Mouse (Mus musculus) olfactory bulb, adult 2 months (tissue): ENCODE measurements around the gene Mid1. TPM values are rescaled to one million over a fixed set of nuclear protein-coding genes. Genes with fewer than 3 reads are reported as not detected.
"Not testable (repeated sequence)": the region's sequence is repeated elsewhere in the genome, so short reads cannot be mapped to it uniquely, and the experiment has no call there.

Experiments used
- H3K27ac ChIP-seq: fragments of 200-500 bp; 2 replicates; pipeline ENCODE4 v1.5.1; 2012; ENCODE audit warnings: low read depth, low read length; ENCODE audit not compliant: insufficient read depth
- H3K4me1 ChIP-seq: fragments of 200-500 bp; 2 replicates; pipeline ENCODE4 v1.6.1; 2012; ENCODE audit warnings: low read length; ENCODE audit not compliant: control insufficient read depth, insufficient read depth
- H3K4me3 ChIP-seq: fragments of 200-500 bp; 2 replicates; pipeline ENCODE4 v1.5.1; 2012; ENCODE audit warnings: mild to moderate bottlenecking, low read depth, low read length, moderate library complexity; ENCODE audit not compliant: insufficient read depth
- CTCF ChIP-seq: fragments of 200-500 bp; IDR thresholded peaks from 2 replicates; pipeline ENCODE4 v1.5.1; 2012; ENCODE audit warnings: low read depth, mild to moderate bottlenecking, low read length, moderate library complexity; ENCODE audit not compliant: insufficient read depth
- WGBS: fragments of 180-500 bp; shearing (Covaris S2); methylation state at CpG from one replicate; pipeline ENCODE4 v1.1.7; 2018; 5-methylcytosine and 5-hydroxymethylcytosine counted together
- polyA plus RNA-seq: library from polyadenylated mRNA; stranded (reverse); fragments of >200 nt; gene quantifications from 2 replicates; pipeline ENCODE4 v1.2.4, GENCODE M21; 2012; ENCODE audit warnings: low replicate concordance; ENCODE audit not compliant: missing spikeins, insufficient read depth, insufficient read length

Gene Mid1
- polyA plus RNA-seq, 1 experiment = not detected

DNA sequence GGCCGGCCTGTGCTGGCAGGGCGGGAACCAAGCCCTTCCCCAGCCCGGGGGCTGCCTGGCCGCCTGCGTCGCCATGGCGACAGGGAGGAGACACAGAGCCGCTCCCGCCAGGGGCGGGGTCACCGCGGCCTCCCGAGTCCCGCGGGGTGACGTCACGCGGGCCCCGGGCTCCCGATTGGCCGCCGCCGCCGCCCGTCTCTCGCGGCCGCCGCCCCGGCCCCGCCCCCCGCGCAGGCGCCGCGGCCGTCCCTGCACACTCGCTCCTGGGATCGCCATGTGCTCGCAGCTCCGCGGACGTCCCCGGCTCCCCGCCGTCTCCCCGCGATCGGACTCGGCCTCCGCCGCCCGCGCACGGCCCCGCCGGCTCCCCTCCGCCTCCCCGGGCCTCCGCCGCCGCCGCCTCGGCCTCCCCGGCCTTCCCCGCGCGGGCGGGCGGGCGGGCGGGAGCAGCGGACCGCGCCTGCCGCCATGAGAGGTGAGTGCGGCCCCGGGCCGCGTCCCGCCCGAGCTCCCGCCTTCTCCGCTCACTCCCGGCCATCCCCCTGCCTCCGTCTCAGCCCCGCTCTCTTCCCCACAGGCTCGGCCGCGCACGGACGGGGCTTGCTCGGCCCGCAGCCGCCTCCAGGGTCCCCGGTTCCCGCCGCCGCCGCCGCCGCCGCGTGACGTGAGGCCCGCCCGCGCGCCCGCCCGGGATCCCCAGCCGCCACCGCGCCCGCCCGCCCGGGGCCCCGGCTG is 324.2 kb downstream of the Mid1 start, which contains the start of gene Gm21887:
TSS of gene Gm21887 (plus strand) at position 644 of the 735 bp plus-strand sequence.
- H3K4me1 ChIP-seq = not testable (repeated sequence)
- Histone ChIP-seq H3K4me3 (peak within 1 kb of the TSS; percentile 92), H3K27ac (peak within 1 kb of the TSS; percentile 52; the same call in 1 of the 2 replicates)
- WGBS = 88% methylated on average over 117 of the region's 118 CpGs

DNA sequence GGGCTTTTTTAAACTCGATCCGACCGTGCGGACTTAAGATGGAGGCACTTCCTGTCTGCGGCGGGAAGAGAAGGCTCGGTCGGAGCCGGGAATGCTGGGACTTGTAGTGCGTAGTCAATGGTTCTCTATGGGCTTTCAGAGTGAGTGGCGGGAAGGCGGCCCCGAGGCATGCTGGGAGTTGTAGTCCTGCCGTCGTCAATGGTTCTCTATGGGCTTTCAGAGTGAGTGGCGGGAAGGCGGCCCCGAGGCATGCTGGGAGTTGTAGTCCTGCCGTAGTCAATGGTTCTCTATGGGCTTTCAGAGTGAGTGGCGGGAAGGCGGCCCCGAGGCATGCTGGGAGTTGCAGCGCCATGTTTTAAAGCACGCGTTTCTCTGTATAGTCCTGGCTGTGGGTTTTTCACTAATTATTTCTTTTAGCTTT is 324.8 kb downstream of the Mid1 start:
- not testable (repeated sequence) for H3K4me1 ChIP-seq, H3K27ac ChIP-seq
- WGBS = 69% methylated on average over 25 of the region's 25 CpGs
- H3K4me3 ChIP-seq = peak overlapping the region; percentile 92

DNA sequence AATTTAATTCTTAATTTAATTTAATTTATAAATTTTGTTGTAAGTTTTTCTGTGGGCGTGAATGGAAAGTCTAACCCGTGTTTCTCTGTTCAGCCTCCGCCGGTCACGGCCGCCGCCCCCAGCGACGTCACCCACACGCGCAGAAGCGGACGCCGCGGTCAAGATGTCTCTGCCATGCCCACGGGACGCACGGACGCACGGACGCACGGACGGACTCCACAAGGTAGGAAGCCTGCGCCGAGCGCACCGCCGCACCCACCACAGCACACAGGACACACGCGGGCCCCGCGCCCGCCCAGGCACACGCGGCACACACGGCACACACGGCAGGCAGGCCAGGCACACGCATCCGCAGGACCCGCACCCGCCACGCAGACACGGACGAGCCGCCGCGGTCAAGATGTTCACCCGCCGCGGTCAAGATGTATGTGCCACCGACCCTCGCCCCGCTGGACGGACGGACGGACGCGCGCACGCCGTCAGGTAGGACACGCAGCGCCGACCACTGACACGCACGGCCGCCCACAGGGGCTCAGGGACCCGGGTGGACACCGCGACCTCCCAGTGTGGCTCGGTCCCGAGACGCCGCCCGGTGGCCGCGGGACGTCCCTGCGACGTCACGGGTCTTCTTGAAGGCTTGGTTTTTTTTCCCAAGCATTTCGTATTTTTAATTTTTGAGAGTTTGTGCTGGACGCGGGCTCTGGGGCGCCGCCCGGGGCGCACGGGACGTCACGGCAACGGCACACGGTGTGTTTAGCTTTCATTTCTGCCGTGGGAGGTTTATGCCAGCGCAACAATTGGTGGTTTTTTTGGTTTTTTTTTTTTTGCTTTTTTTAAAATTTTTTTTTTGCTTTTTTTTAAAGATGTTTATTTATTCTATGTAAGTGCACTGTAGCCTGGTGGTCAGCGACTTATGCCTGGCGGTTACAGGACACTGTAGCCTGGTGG is 325.9 kb downstream of the Mid1 start:
- 84% methylated on average over 97 of the region's 97 CpGs for WGBS
- H3K4me3 ChIP-seq, H3K27ac ChIP-seq, H3K4me1 ChIP-seq: not testable (repeated sequence)

DNA sequence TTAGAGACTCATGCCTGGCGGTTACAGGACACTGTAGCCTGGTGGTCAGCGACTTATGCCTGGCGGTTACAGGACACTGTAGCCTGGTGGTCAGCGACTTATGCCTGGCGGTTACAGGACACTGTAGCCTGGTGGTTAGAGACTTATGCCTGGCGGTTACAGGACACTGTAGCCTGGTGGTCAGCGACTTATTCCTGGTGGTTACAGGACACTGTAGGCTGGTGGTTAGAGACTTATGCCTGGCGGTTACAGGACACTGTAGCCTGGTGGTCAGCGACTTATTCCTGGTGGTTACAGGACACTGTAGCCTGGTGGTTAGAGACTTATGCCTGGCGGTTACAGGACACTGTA is 326.5 kb downstream of the Mid1 start:
- WGBS = 75% methylated on average over 5 of the region's 10 CpGs
- H3K27ac ChIP-seq, H3K4me3 ChIP-seq, H3K4me1 ChIP-seq: not testable (repeated sequence)

DNA sequence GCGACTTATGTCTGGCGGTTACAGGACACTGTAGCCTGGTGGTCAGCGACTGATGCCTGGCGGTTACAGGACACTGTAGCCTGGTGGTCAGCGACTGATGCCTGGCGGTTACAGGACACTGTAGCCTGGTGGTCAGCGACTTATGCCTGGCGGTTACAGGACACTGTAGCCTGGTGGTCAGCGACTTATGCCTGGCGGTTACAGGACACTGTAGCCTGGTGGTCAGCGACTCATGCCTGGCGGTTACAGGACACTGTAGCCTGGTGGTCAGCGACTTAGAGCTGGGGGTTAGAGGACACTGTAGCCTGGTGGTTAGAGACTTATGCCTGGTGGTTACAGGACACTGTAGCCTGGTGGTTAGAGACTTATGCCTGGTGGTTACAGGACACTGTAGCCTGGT is 328.4 kb downstream of the Mid1 start:
- not testable (repeated sequence) for H3K27ac ChIP-seq, H3K4me1 ChIP-seq, H3K4me3 ChIP-seq
- 94% methylated on average over 3 of the region's 13 CpGs for WGBS

DNA sequence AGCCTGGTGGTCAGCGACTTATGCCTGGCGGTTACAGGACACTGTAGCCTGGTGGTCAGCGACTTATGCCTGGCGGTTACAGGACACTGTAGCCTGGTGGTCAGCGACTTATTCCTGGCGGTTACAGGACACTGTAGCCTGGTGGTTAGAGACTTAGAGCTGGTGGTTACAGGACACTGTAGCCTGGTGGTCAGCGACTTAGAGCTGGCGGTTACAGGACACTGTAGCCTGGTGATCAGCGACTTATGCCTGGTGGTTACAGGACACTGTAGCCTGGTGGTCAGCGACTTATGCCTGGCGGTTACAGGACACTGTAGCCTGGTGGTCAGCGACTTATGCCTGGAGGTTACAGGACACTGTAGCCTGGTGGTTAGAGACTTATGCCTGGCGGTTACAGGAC is 329.0 kb downstream of the Mid1 start:
- not testable (repeated sequence) for H3K4me1 ChIP-seq, H3K4me3 ChIP-seq, H3K27ac ChIP-seq
- 79% methylated on average over 5 of the region's 13 CpGs for WGBS

DNA sequence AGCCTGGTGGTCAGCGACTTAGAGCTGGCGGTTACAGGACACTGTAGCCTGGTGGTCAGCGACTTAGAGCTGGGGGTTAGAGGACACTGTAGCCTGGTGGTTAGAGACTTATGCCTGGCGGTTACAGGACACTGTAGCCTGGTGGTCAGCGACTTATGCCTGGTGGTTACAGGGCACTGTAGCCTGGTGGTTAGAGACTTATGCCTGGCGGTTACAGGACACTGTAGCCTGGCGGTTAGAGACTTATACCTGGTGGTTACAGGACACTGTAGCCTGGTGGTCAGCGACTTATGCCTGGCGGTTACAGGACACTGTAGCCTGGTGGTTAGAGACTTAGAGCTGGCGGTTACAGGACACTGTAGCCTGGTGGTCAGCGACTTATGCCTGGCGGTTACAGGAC is 330.9 kb downstream of the Mid1 start:
- not testable (repeated sequence) for H3K4me1 ChIP-seq, H3K4me3 ChIP-seq, H3K27ac ChIP-seq
- WGBS = 89% methylated on average over 10 of the region's 12 CpGs

DNA sequence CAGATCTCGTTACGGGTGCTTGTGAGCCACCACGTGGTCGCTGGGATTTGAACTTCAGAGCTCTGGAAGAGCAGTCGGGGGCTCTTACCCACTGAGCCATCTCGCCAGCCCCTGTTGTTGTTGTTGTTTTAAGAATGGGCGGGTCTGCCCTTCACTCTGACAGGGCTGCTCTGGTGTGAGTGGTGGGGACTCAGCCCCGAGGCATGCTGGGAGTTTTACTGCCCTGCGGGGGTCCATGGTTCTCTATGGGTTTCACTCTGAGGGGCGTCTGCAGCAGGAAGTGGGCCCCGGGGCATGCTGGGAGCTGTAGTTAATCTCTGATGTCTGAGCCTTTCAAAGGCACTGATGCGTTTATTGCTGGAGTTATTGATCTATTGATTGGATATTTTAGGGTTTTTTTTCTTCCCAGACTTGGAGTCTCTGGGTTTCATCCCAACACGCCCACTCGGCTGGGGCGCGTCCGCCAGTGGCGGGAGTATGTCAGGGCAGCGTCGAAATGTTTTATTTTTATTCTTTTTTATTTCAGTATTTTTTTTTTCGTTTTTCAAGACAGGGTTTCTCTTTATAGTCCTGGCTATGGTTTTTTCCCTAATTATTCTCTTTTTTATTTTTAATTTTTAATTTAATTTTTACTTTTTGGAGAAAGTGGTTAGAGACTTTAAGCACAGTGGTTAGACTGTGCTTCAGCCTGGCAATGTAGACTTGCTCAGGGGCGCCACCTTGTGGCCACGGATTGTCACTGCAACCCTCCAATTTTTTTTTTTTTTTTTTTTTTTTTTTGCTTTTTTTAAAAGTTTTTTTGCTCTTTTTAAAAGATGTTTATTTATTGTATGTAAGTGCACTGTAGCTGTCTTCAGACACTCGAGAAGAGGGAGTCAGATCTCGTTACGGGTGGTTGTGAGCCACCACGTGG is 332.6 kb downstream of the Mid1 start:
- TF ChIP-seq CTCF = 0 out of 2 replicates have a peak, but pooled peaks have one; percentile 57
- WGBS = 59% methylated on average over 27 of the region's 27 CpGs
- Histone ChIP-seq H3K27ac (0 out of 2 replicates have a peak overlapping the region, but pooled peaks have one; percentile 24), H3K4me3 (peak overlapping the region; percentile 23; the same call in 1 of the 2 replicates), H3K4me1 (peaks cover 10% of the 10 kb centered on the region)

DNA sequence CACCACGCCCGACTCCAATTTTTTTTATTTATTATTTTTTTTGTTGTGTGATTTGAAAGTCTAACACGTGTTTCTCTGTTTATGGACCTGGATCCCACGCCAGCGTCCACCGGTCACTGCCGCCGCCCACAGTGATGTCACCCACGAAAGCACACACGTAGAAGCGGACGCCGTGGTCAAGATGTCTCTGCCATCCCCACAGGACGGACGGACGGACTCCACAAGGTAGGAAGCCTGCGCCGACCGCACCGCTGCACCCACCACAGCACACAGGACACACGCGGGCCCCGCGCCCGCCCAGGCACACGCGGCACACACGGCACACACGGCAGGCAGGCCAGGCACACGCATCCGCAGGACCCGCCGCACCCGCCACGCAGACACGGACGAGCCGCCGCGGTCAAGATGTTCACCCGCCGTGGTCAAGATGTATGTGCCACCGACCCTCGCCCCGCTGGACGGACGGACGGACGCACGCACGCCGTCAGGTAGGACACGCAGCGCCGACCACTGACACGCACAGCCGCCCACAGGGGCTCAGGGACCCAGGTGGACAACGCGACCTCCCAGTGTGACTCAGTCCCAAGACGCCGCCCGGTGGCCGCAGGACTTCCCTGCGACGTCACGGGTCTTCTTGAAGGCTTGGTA is 333.7 kb downstream of the Mid1 start:
- peaks cover 10% of the 10 kb centered on the region for H3K4me1 ChIP-seq
- H3K27ac ChIP-seq, H3K4me3 ChIP-seq: not testable (repeated sequence)
- 87% methylated on average over 66 of the region's 66 CpGs for WGBS

DNA sequence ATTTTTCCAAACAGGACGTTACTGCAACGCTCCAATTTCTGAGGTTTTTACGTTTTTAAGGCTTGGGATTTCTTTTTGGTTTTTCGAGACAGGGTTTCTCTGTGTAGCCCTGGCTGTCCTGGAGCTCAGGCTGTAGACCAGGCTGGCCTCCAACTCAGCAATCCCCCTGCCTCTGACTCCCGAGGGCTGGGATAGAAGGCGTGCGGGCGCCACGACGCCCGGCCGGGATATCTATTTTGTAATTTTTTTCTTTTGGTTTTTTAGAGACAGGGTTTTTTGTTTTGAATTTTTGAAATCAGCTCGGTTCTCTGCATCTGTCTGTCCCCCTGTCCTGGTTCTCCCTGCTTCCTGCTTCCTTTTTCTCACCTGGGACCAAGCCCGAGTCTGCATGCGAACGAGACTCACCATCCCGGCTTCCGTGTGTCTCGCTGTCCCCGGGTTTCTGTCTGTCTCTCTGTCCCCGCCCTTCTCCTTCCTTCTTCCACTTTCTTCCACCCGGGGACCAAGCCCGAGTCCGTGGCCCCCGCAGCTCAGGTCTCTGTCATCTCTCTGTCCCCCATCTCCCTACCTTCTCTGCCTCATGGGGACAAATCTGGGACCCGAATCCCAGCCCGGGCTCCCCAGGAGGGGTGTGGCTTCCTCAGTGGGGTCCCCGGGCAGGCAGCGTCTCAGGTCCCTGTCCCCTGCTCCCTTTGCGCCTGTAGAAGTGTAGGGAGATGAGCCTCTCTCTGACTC is 334.4 kb downstream of the Mid1 start:
- 83% methylated on average over 30 of the region's 30 CpGs for WGBS
- not testable (repeated sequence) for H3K4me3 ChIP-seq, H3K27ac ChIP-seq
- H3K4me1 ChIP-seq = peaks cover 10% of the 10 kb centered on the region

DNA sequence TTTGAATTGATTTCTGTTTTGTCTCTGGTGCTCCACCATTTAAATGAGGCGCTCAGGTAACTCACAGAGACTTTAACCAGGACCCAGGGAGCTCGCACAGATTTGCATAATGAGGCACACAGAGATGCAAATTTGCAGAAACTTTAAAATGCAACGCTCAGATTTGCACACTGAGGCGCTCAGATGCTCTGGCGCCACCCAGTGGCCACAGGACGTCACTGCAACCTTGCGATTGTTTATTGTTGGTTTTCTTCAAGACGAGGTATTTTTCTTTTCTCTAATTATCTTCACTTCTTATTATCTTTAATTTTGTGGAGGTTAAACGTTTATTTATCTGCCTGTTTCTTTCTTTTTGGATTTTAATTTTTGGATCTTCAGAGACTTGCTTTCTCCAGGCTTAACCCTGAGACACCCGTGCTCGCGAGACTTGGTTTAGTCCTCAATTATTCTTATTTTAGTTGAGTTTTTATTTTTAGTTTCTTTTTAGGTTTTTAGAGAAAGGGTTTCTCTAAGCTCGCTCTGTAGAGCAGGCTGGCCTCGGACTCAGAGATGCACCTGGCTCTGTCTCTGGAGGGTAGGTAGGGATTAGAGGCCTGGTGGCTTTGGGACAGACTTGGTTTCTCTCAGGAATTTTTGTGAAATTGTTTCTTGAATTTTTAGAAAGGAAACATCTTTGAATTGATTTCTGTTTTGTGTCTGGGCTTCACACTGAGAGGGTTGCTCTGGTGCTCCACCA is 335.1 kb downstream of the Mid1 start:
- not testable (repeated sequence) for H3K27ac ChIP-seq, H3K4me3 ChIP-seq
- 56% methylated on average over 14 of the region's 14 CpGs for WGBS
- H3K4me1 ChIP-seq = peaks cover 10% of the 10 kb centered on the region
